Mouse (Mus musculus) MEL (cell line): ENCODE measurements at regions not wholly inside any gene's neighbourhood (a gene's known extent, or its start where the extent isn't known, plus 50 kb on each side); places are given as distances from the start of the nearest gene placed in this dataset.

Source experiments
- DNase-seq: peaks from one replicate; pipeline ENCODE4 v3.0.0; 2011; ENCODE audit warnings: low read depth, low spot score
- H3K27ac ChIP-seq: 2 replicates; pipeline ENCODE4 v1.5.1; 2012; ENCODE audit warnings: low read depth, mild to moderate bottlenecking, control low read depth, low read length, moderate library complexity; ENCODE audit not compliant: control insufficient read depth
- H3K27me3 ChIP-seq, 2 experiments: fragments of 150-350 bp in 1 of 2; sonication (generic) in 1 of 2; 2 replicates each; pipeline ENCODE4 v1.6.1; 2012; ENCODE audit warnings: low read length in 2 of 2, mild to moderate bottlenecking in 2 of 2, improper control_type of control experiment in 1 of 2, moderate library complexity in 1 of 2; ENCODE audit not compliant: insufficient read depth in 2 of 2, control insufficient read depth in 1 of 2
- H3K36me3 ChIP-seq, 2 experiments: 2 replicates each; pipeline ENCODE4 v1.6.1; 2012 to 2014; ENCODE audit warnings: low read length in 2 of 2, improper control_type of control experiment in 1 of 2, inconsistent platforms in 1 of 2, mild to moderate bottlenecking in 1 of 2; ENCODE audit not compliant: insufficient read depth in 2 of 2, control insufficient read depth in 1 of 2
- H3K4me1 ChIP-seq, 2 experiments: fragments of 150-350 bp in 1 of 2; sonication (generic) in 1 of 2; 2 replicates each; pipeline ENCODE4 v1.6.1; 2012; ENCODE audit warnings: low read length in 2 of 2, improper control_type of control experiment in 1 of 2, mild to moderate bottlenecking in 1 of 2; ENCODE audit not compliant: insufficient read depth in 2 of 2, control insufficient read depth in 1 of 2
- H3K4me3 ChIP-seq, 2 experiments: fragments of 150-350 bp in 1 of 2; sonication (generic) in 1 of 2; 2 replicates each; pipeline ENCODE4 v1.5.1; 2012; ENCODE audit warnings: low read depth in 2 of 2, low read length in 2 of 2, mild to moderate bottlenecking in 2 of 2, moderate library complexity in 2 of 2, control low read depth in 1 of 2, improper control_type of control experiment in 1 of 2; ENCODE audit not compliant: control insufficient read depth in 1 of 2, insufficient read depth in 1 of 2
- H3K79me2 ChIP-seq: 2 replicates; pipeline ENCODE4 v1.6.1; 2012; ENCODE audit warnings: mild to moderate bottlenecking, low read length, moderate library complexity; ENCODE audit not compliant: control insufficient read depth, poor library complexity, insufficient read depth
- H3K9ac ChIP-seq: 2 replicates; pipeline ENCODE4 v1.6.1; 2012; ENCODE audit warnings: low read depth, mild to moderate bottlenecking, control low read depth, low read length, moderate library complexity; ENCODE audit not compliant: control insufficient read depth, poor library complexity, severe bottlenecking
- H3K9me3 ChIP-seq: fragments of 150-350 bp; sonication (generic); replicated peaks from 2 replicates; pipeline ENCODE4 v1.6.1; 2012; ENCODE audit warnings: mild to moderate bottlenecking, low read length, improper control_type of control experiment, moderate library complexity; ENCODE audit not compliant: insufficient read depth
- E2F4 ChIP-seq: IDR thresholded peaks from 2 replicates; pipeline ENCODE4 v1.6.1; 2011; ENCODE audit warnings: low read depth, low read length, improper control_type of control experiment, borderline replicate concordance
- GATA1 ChIP-seq: IDR thresholded peaks from 2 replicates; pipeline ENCODE4 v1.6.1; 2011; ENCODE audit warnings: low read depth, low read length, improper control_type of control experiment
- MAFK ChIP-seq: IDR thresholded peaks from 2 replicates; pipeline ENCODE4 v1.6.1; 2011; ENCODE audit warnings: low read depth, mild to moderate bottlenecking, low read length, improper control_type of control experiment, borderline replicate concordance
- MAZ ChIP-seq: IDR thresholded peaks from 2 replicates; pipeline ENCODE4 v1.6.1; 2012; ENCODE audit warnings: low read depth, mild to moderate bottlenecking, inconsistent platforms, low read length, improper control_type of control experiment
- MEF2A ChIP-seq: IDR thresholded peaks from 2 replicates; pipeline ENCODE4 v1.6.1; 2014; ENCODE audit warnings: low read depth, mild to moderate bottlenecking, inconsistent platforms, low read length, improper control_type of control experiment; ENCODE audit not compliant: poor library complexity, insufficient replicate concordance, severe bottlenecking; ENCODE audit errors: extremely low read depth
- MYB ChIP-seq: IDR thresholded peaks from 2 replicates; pipeline ENCODE4 v1.6.1; 2011; ENCODE audit warnings: mild to moderate bottlenecking, low read depth, low read length, improper control_type of control experiment
- MYC ChIP-seq: IDR thresholded peaks from 2 replicates; pipeline ENCODE4 v1.6.1; 2011; ENCODE audit warnings: low read depth, mild to moderate bottlenecking, low read length, improper control_type of control experiment, moderate library complexity
- NELFE ChIP-seq: IDR thresholded peaks from 2 replicates; pipeline ENCODE4 v1.6.1; 2011; ENCODE audit warnings: low read depth, low read length, improper control_type of control experiment
- NRF1 ChIP-seq: IDR thresholded peaks from 2 replicates; pipeline ENCODE4 v1.6.1; 2014; ENCODE audit warnings: low read depth, mild to moderate bottlenecking, inconsistent platforms, low read length, improper control_type of control experiment, moderate library complexity; ENCODE audit not compliant: poor library complexity, insufficient read depth, severe bottlenecking
- RCOR1 ChIP-seq: IDR thresholded peaks from 2 replicates; pipeline ENCODE4 v1.6.1; 2012; ENCODE audit warnings: low read depth, mild to moderate bottlenecking, inconsistent platforms, low read length, improper control_type of control experiment
- SIN3A ChIP-seq: IDR thresholded peaks from 2 replicates; pipeline ENCODE4 v1.6.1; 2012; ENCODE audit warnings: low read length, improper control_type of control experiment, inconsistent platforms
- SMC3 ChIP-seq: IDR thresholded peaks from 2 replicates; pipeline ENCODE4 v1.6.1; 2011; ENCODE audit warnings: low read depth, low read length, improper control_type of control experiment
- TCF12 ChIP-seq: IDR thresholded peaks from 2 replicates; pipeline ENCODE4 v1.6.1; 2014; ENCODE audit warnings: low read depth, mild to moderate bottlenecking, inconsistent platforms, low read length, improper control_type of control experiment, moderate library complexity
- UBTF ChIP-seq: IDR thresholded peaks from 2 replicates; pipeline ENCODE4 v1.6.1; 2012; ENCODE audit warnings: low read depth, mild to moderate bottlenecking, inconsistent platforms, low read length, improper control_type of control experiment, moderate library complexity, borderline replicate concordance; ENCODE audit not compliant: insufficient read depth
- USF1 ChIP-seq: IDR thresholded peaks from 2 replicates; pipeline ENCODE4 v1.6.1; 2014; ENCODE audit warnings: low read depth, mild to moderate bottlenecking, inconsistent platforms, low read length, improper control_type of control experiment, moderate library complexity
- ZC3H11A ChIP-seq: IDR thresholded peaks from 2 replicates; pipeline ENCODE4 v1.6.1; 2012; ENCODE audit warnings: low read depth, mild to moderate bottlenecking, inconsistent platforms, low read length, improper control_type of control experiment
- ZKSCAN1 ChIP-seq: IDR thresholded peaks from 2 replicates; pipeline ENCODE4 v1.6.1; 2012; ENCODE audit warnings: low read depth, mild to moderate bottlenecking, inconsistent platforms, low read length, improper control_type of control experiment, moderate library complexity
- ZMIZ1 ChIP-seq: IDR thresholded peaks from 2 replicates; pipeline ENCODE4 v1.6.1; 2012; ENCODE audit warnings: low read depth, mild to moderate bottlenecking, inconsistent platforms, low read length, improper control_type of control experiment, moderate library complexity

- no peak overlapping the region for H3K27ac ChIP-seq
- no peaks in the 10 kb centered on the region for H3K9me3 ChIP-seq
- TF ChIP-seq MYC (no peak), MYB (no peak), ZKSCAN1 (no peak), NELFE (no peak), ZC3H11A (no peak), RCOR1 (no peak), USF1 (no peak), MAZ (no peak), E2F4 (no peak), ZMIZ1 (no peak), SMC3 (no peak)
- TF ChIP-seq, all 39 proteins: peak for 0
- no peaks in the 10 kb centered on the region for H3K36me3 ChIP-seq
- no peak for DNase-seq
- no peaks in the 10 kb centered on the region for H3K79me2 ChIP-seq
- H3K9ac ChIP-seq = no peak overlapping the region
- no peaks in the 10 kb centered on the region for H3K27me3 ChIP-seq
- H3K4me1 ChIP-seq = no peaks in the 10 kb centered on the region
- H3K4me3 ChIP-seq = no peak overlapping the region
These were observed 76.4 kb upstream of the Cd93 start for GRCm38 (mm10) chr2:148519689-148520290.

GRCm38 (mm10) chr2:148517906-148518305, 74.5 kb upstream of the Cd93 start:
- Histone ChIP-seq H3K36me3 (no peaks in the 10 kb centered on the region), H3K4me1 (no peaks in the 10 kb centered on the region), H3K27me3 (no peaks in the 10 kb centered on the region), H3K27ac (no peak overlapping the region), H3K9me3 (no peaks in the 10 kb centered on the region), H3K79me2 (no peaks in the 10 kb centered on the region), H3K4me3 (no peak overlapping the region), H3K9ac (no peak overlapping the region)
- TF ChIP-seq SMC3 (no peak), NRF1 (no peak), RCOR1 (no peak), TCF12 (no peak), MAFK (no peak), MEF2A (no peak), UBTF (no peak), SIN3A (no peak), E2F4 (no peak), ZMIZ1 (no peak), USF1 (no peak), GATA1 (no peak)
- DNase-seq = no peak
